Mouse (Mus musculus): ENCODE measurements around the gene Tmem204. TPM values are rescaled to one million over a fixed set of nuclear protein-coding genes. Genes with fewer than 3 reads are reported as not detected.
A peak's percentile ranks its signal among the peaks of the same experiment; 100 is the strongest.
"Not testable (repeated sequence)": the region's sequence is repeated elsewhere in the genome, so short reads cannot be mapped to it uniquely, and the experiment has no call there.

The Tmem204 gene
- 13.0 and 13.7 TPM in 2 replicates for polyA plus RNA-seq (2016; fragmentation: Nextera tagmentation; extraction: Ambion mirVana)

DNA sequence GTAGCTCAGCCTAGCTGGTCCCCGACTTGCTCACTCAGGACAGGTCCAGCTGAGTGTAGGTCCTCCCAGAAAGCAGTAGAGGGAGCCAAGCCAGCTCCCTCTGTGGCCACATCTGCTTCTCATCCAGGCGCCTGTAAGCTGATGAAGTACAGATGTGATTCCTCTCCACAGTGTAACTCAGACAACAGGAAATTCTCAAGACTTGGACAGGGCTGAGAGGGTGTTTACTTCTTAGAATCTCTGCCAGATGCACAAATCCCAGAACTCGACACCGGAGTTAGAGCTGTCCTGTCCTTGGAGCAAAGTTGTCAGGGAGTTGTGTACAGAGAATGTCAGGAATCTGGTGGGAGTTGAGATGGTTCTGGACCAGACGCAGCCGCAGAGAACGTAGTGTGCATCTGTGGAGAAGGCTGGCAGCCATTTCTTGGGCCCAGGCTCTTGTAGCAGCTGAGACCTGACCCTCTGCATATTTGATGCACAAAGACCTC is at the start of gene Tmem204:
TSS of gene Tmem204 (minus strand) at position 148 of the 488 bp plus-strand sequence.
- H3K9me3 ChIP-seq = no peaks in the 10 kb centered on the region
- H3K27ac ChIP-seq = peak within 1 kb of the TSS; percentile 78
- H3K4me1 ChIP-seq (replicated peaks) = peaks cover 22% of the 10 kb centered on the region; the same call in 1 of the 2 replicates
- 55% methylated on average over 7 of the region's 7 CpGs for WGBS
- H3K27me3 ChIP-seq (ENCODE audit: insufficient read depth, poor library complexity, severe bottlenecking) = no peaks in the 10 kb centered on the region
- H3K4me3 ChIP-seq = no peak within 1 kb of the TSS
- peak; percentile 70 for DNase-seq (ENCODE audit: low spot score)
- peaks cover 29% of the 10 kb centered on the region for H3K36me3 ChIP-seq

DNA sequence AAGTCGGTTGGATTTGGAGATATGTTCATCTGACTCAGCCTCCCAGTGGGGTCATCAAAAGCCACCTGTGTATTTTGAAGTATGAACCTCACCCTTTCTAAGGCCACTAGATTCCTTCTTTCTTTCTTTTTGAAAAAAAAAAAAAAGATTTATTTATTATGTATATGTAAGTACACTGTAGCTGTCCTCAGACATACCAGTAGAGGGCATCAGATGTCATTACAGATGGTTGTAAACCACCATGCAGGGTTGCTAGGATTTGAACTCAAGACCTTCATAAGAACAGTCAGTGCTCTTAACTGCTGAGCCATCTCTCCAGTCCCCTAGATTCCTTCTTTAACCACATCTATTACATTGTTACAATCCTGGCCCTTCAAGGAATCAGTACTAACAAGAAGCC is 46.7 kb upstream of the Tmem204 start:
- WGBS = 90% methylated on average over 1 of the region's 1 CpGs
- no peak overlapping the region for H3K27ac ChIP-seq
- no peak for DNase-seq (ENCODE audit: low spot score)
- no peak overlapping the region for H3K4me3 ChIP-seq
- H3K36me3 ChIP-seq = no peaks in the 10 kb centered on the region
- no peaks in the 10 kb centered on the region for H3K27me3 ChIP-seq (ENCODE audit: insufficient read depth, poor library complexity, severe bottlenecking)
- H3K9me3 ChIP-seq = no peaks in the 10 kb centered on the region
- peaks cover 12% of the 10 kb centered on the region for H3K4me1 ChIP-seq (replicated peaks)

DNA sequence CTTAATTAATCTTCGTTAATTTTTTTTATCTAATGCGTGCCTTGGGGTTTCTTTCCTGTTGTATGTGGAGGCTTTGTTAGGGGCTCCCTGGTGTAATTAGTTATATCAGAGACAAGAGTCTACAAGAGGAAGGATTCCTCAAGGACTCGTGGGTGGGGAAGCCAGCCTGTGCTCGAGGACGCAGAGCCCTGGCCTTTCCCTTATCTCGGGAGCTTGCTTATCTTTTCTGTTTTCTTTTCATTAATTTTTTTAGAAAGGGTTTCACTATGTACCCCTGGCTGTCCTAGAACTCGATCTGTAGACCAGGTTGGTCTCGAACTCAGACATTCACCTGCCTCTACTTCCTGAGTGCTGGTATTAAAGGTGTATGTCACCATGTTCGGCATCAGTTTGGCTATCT is 44.3 kb upstream of the Tmem204 start:
- H3K27ac ChIP-seq = no peak overlapping the region
- DNase-seq (ENCODE audit: low spot score) = no peak

DNA sequence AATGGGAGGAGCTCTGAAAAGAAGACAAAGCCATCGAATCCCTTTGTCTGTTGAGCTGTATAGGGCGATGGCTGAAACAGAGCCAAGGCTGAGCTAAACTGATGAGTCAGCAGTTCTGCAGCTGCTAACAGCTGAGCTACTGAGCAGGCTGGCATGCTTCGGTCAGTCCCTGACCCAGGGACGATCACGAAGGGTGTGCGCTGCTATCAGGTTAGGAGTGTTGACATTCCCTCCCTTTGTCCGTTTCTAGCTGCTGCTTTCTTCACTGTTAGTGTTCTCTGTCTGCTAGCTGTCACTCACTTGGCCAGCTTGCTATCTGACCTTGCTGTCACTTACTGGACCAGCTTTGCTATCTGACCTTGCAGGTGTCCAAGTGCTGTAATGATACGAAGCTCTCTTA is 43.7 kb upstream of the Tmem204 start:
- H3K4me3 ChIP-seq = no peak overlapping the region
- DNase-seq (ENCODE audit: low spot score) = no peak
- no peaks in the 10 kb centered on the region for H3K36me3 ChIP-seq
- no peaks in the 10 kb centered on the region for H3K27me3 ChIP-seq (ENCODE audit: insufficient read depth, poor library complexity, severe bottlenecking)
- WGBS = 61% methylated on average over 8 of the region's 8 CpGs
- no peaks in the 10 kb centered on the region for H3K9me3 ChIP-seq
- H3K27ac ChIP-seq = peak overlapping the region; percentile 0; the same call in 1 of the 2 replicates
- H3K4me1 ChIP-seq (replicated peaks) = no peaks in the 10 kb centered on the region

More for the DNA sequence above, 44.3 kb upstream of the Tmem204 start:
- Histone ChIP-seq H3K4me1 (replicated peaks) (no peaks in the 10 kb centered on the region), H3K27me3 (ENCODE audit: insufficient read depth, poor library complexity, severe bottlenecking) (no peaks in the 10 kb centered on the region), H3K36me3 (no peaks in the 10 kb centered on the region), H3K4me3 (no peak overlapping the region), H3K9me3 (no peaks in the 10 kb centered on the region)
- 80% methylated on average over 9 of the region's 9 CpGs for WGBS

DNA sequence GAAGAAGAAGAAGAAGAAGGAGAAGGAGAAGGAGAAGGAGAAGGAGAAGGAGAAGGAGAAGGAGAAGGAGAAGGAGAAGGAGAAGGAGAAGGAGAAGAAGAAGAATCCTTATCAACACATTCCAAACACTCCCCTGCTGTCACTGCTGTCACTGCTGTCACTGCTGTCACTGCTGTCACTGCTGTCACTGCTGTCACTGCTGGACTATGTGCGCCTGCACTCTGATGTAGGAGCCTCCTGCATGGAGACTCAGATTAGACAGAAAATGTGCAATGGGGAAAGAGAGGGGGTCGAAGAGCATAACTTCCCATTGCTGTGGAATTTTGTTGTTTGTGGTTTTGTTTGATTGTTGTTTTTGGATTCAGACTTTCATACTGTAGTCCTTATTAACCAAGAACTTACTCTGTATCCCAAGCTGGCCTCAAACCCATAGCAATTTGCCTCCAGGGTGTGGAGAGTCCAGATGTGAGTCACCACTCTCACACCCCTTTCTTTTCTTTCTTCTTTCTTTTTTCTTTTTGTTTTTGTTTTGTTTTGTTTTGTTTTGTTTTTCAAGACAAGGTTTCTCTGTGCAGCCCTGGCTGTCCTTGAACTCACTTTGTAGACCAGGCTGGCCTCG is 42.2 kb upstream of the Tmem204 start:
- 76% methylated on average over 3 of the region's 3 CpGs for WGBS
- not testable (repeated sequence) for H3K4me1 ChIP-seq (replicated peaks); H3K4me3 ChIP-seq; H3K27ac ChIP-seq; H3K27me3 ChIP-seq (ENCODE audit: insufficient read depth, poor library complexity, severe bottlenecking); H3K36me3 ChIP-seq; H3K9me3 ChIP-seq; DNase-seq (ENCODE audit: low spot score)

DNA sequence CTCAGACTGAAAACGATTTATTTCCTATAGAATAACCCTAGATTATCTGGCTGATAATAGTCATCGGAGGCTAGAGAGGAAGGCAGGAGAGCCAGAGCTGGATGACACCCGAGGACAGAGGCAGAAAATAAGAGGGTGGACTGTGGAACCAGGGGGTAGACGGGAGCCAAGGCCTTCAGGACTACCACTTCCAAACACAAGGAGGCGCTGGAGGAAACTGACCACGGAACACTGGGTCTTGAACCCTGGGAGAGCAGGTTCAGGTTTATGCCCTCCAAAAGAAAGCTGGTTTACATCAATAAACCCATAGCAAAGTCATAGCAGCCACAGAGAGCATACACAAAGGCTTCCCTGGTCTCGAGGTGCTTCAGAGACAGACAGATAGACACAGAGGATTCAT is 40.6 kb upstream of the Tmem204 start:
- Histone ChIP-seq H3K4me3 (no peak overlapping the region), H3K36me3 (no peaks in the 10 kb centered on the region), H3K4me1 (replicated peaks) (no peaks in the 10 kb centered on the region), H3K27ac (no peak overlapping the region), H3K9me3 (no peaks in the 10 kb centered on the region), H3K27me3 (ENCODE audit: insufficient read depth, poor library complexity, severe bottlenecking) (no peaks in the 10 kb centered on the region; the same call in 1 of the 2 replicates)
- peak; percentile 15 for DNase-seq (ENCODE audit: low spot score)
- WGBS = 28% methylated on average over 7 of the region's 7 CpGs

DNA sequence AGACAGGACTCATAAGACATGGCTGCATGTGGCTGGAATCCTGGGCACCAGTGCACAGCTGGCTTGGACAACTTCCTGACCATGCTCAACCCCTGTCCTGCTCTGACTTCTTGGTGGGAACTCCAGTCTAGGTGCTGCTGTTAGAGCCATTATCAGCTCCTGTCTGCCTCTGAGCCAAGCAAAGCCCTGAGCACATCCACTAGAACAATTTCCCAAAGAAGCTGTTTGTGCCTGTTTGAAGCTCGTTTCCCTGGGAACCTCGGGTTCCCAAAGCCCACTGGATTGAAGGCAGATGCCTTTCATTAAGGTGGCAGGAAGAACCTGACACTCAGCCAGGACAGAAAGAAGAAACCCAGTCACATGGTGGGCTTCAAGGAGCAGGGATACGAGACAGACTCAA is 37.0 kb upstream of the Tmem204 start, which contains the start of gene Ptx4:
TSS of gene Ptx4 (plus strand) at position 355 of the 400 bp plus-strand sequence.
- Histone ChIP-seq H3K27ac (no peak within 1 kb of the TSS), H3K27me3 (ENCODE audit: insufficient read depth, poor library complexity, severe bottlenecking) (no peaks in the 10 kb centered on the region; the same call in 1 of the 2 replicates), H3K36me3 (no peaks in the 10 kb centered on the region), H3K4me1 (replicated peaks) (peaks cover 7% of the 10 kb centered on the region; the same call in 1 of the 2 replicates), H3K4me3 (no peak within 1 kb of the TSS), H3K9me3 (no peaks in the 10 kb centered on the region)
- DNase-seq (ENCODE audit: low spot score) = no peak
- whole genome bisulfite sequencing = 46% methylated on average over 3 of the region's 3 CpGs

DNA sequence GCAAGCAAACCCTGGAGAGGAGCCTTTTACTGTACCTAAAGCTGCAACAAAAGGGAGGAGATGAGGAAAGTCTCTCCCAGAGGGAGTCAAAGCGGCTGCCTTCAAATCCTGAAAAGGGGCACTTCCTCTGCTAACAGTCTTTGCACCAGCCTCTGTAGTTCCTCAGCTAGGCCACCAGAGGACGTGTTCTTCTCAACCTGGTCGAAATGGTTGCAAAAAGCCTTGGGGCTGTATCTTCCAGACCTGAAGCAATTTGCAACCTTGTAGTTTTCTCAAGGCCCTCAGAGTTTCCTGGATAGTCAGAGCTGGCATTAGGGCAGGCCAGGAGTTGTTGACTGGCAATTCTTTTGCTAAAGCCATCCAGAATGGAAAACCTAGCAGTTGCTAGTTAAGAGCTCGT is 33.9 kb upstream of the Tmem204 start:
- Histone ChIP-seq H3K4me3 (no peak overlapping the region), H3K9me3 (no peaks in the 10 kb centered on the region), H3K36me3 (peaks cover 22% of the 10 kb centered on the region), H3K27me3 (ENCODE audit: insufficient read depth, poor library complexity, severe bottlenecking) (no peaks in the 10 kb centered on the region; the same call in 1 of the 2 replicates), H3K4me1 (replicated peaks) (peaks cover 20% of the 10 kb centered on the region), H3K27ac (no peak overlapping the region)
- WGBS = 32% methylated on average over 4 of the region's 4 CpGs
- DNase-seq (ENCODE audit: low spot score) = no peak

DNA sequence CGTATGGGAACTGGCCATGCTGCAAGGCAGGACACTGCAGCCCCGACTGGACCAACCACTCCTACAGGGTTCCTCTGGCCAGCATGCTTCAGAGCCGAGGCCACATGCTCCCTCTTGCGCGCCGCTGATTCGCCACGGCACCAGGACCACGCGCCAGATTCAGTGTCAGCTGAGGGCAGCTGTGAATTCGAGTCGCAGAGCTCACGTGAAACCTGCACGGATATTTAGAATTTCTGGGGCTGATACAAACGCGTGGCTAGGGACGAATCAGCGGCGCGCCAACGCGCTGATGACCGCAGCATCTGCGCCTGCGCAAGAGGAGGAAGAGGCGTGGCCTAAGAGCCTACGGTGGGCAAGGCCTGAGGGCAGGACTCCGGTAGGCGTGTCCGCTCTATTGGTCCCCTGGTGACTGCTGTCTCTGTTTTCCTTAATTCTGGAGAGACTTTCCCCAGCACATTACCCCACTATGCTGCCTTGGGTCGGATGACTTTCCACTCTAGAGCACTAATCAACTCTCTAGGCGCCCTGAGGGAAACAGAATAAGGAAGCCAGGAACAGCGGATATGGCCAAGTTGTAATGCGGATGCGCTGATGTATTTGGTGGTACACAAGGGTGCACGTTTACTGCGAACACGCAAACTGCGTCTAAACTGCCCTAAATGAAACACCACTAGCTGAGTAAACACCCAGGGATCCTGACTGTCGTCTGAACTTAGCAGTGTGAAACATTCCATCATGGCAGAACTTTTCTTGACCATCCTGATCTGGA is 32.5 kb upstream of the Tmem204 start, which contains the start of gene Telo2:
TSS of gene Telo2 (minus strand) at position 304 of the 769 bp plus-strand sequence.
- Histone ChIP-seq H3K9me3 (no peaks in the 10 kb centered on the region), H3K36me3 (peaks cover 36% of the 10 kb centered on the region), H3K27ac (peak within 1 kb of the TSS; percentile 96), H3K27me3 (ENCODE audit: insufficient read depth, poor library complexity, severe bottlenecking) (no peaks in the 10 kb centered on the region), H3K4me1 (replicated peaks) (peaks cover 20% of the 10 kb centered on the region), H3K4me3 (peak within 1 kb of the TSS; percentile 64)
- 6% methylated on average over 40 of the region's 40 CpGs for WGBS
- DNase-seq (ENCODE audit: low spot score) = peak; percentile 92

DNA sequence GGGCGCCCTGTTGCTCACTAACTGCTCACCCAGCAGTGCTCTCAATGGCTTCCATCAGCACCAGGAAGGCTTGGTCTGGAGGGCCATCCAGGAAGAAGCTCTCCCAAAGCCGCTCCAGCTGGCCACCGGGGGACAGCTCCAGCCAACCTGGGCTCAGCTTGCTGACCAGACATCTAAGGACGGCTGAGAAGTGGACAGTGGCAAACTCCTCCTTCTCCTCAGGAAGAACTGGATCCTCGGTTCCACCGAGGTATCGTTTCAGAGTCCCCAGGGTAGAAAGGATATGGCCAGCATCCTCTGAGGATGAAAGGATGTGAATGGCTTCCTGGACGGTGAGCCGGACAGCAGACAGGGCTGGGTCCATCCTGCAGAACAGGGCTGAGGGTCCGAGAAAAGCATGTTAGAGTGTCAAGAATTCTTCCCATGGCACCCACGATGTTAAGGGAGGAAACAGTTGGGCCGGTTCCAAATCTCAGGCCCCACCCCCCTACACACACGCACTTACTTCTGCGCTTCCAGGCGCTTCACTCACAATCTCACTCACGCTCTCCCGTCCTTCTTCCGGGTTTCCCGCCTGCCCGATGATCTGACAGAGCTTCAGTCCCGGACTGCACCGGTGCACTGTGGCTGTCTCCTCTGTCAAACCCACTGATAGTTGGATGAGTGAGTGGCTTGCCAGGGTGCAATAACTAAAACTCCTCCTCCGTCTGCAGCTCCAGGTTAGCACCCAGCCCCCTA is 31.7 kb upstream of the Tmem204 start:
- H3K27ac ChIP-seq = peak overlapping the region; percentile 96
- 14% methylated on average over 23 of the region's 23 CpGs for WGBS
- DNase-seq (ENCODE audit: low spot score) = no peak
- H3K4me1 ChIP-seq (replicated peaks) = peaks cover 20% of the 10 kb centered on the region
- H3K27me3 ChIP-seq (ENCODE audit: insufficient read depth, poor library complexity, severe bottlenecking) = no peaks in the 10 kb centered on the region
- H3K4me3 ChIP-seq = peak overlapping the region; percentile 64
- H3K36me3 ChIP-seq = peaks cover 43% of the 10 kb centered on the region
- H3K9me3 ChIP-seq = no peaks in the 10 kb centered on the region

DNA sequence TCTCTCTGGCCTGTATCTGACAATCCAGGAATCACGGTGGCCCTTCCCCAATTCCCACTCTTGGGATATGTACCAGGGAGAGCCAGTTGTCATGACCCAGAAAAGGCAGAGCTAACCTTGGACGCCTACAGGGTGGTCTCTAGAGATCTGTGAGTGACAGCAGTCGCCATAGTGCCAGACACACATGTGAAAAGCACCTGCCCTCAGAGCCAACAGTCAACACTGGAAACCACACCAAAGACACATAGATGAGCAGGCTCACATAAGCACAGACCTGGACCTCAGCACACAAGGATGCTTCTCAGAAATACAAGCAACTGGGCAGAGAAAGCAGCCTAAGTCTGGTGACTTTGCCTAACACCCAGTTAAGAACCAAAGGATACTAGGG is 29.0 kb upstream of the Tmem204 start:
- no peak overlapping the region for H3K27ac ChIP-seq
- WGBS = 78% methylated on average over 3 of the region's 3 CpGs
- H3K4me1 ChIP-seq (replicated peaks) = peaks cover 20% of the 10 kb centered on the region
- H3K4me3 ChIP-seq = no peak overlapping the region
- no peaks in the 10 kb centered on the region for H3K9me3 ChIP-seq
- DNase-seq (ENCODE audit: low spot score) = no peak
- H3K27me3 ChIP-seq (ENCODE audit: insufficient read depth, poor library complexity, severe bottlenecking) = no peaks in the 10 kb centered on the region
- H3K36me3 ChIP-seq = peaks cover 70% of the 10 kb centered on the region

DNA sequence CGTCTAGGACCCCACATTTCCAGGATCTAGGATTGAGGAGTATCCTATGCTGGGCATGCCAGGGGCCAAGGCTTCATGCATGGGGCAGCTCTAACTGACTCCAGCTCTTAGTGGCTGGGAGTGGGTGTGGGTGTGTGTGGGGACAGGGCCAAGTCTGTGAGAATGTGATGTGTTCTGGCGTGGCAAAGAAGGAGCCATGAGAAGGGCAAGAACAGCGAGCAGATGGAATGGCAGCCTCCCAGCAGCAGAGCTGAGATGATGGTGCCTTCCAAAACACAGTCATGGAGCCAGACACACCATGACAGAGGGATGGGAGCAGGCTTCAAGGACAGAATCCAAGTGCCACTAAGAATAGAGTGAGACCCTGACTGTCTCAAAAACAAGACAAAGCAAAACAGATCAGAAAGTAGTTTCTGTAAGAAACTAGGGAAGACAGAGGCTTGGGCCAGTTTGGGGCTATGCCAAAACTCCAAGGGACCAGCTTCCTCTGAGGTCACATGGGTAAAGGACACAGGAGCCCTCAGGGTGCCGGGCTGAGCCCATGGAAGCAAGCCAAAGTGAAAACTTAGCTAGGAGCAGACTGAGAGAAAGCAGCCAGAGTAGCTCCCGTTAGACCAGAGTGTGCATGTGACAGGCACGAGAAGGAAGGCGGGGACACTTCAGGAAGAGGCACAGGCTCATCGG is 28.5 kb upstream of the Tmem204 start:
- Histone ChIP-seq H3K4me1 (replicated peaks) (peaks cover 20% of the 10 kb centered on the region), H3K36me3 (peaks cover 75% of the 10 kb centered on the region), H3K27me3 (ENCODE audit: insufficient read depth, poor library complexity, severe bottlenecking) (no peaks in the 10 kb centered on the region), H3K27ac (no peak overlapping the region), H3K9me3 (no peaks in the 10 kb centered on the region), H3K4me3 (no peak overlapping the region)
- WGBS = 93% methylated on average over 8 of the region's 8 CpGs
- DNase-seq (ENCODE audit: low spot score) = no peak

Data from hindbrain, embryonic 10.5 days (tissue).